Mouse (Mus musculus) left cerebral cortex, postnatal 25 days (tissue): Measurements from ENCODE around the gene Ikzf1. TPM values are rescaled to one million over a fixed set of nuclear protein-coding genes. Genes with fewer than 3 reads are reported as not detected.

ENCODE experiments used
- total RNA-seq, 2 experiments: library from RNA; stranded (reverse); gene quantifications; 2 replicates each; pipeline ENCODE4 v1.2.3; 2021

Gene Ikzf1
- total RNA-seq, 2 experiments from 2014 or later: 3.1 to 4.0 TPM

Other genes starting within 250 kb of the Ikzf1 start
- 1 to 10 TPM; 2.2 to 2.8 TPM for gene Spata48, start 222.9 kb upstream of the Ikzf1 start, total RNA-seq
- 1 to 10 TPM in 1 of 2 experiments, under 1 TPM in 1; 0.99 to 1.0 TPM for gene Zpbp, start 222.6 kb upstream of the Ikzf1 start, total RNA-seq
- gene 4930512M02Rik, start 57.2 kb upstream of the Ikzf1 start, total RNA-seq: not detected
- gene Fignl1, start 124.0 kb downstream of the Ikzf1 start, total RNA-seq: 1 to 10 TPM in 1 of 2 experiments, under 1 TPM in 1; 0.73 to 1.0 TPM
- 1 to 10 TPM; 5.4 to 7.0 TPM for gene Ddc, start 213.1 kb downstream of the Ikzf1 start, total RNA-seq